Mouse (Mus musculus): ENCODE results near the gene Slc27a1. TPM values are rescaled to one million over a fixed set of nuclear protein-coding genes. Genes with fewer than 3 reads are reported as not detected.

Slc27a1 gene
- polyA plus RNA-seq, 1 experiment from 2014 or later = 46.5 TPM

GRCm38 (mm10) chr8:71572847-71573633 is 4.4 kb downstream of the Slc27a1 start:
- Histone ChIP-seq H3K36me3 (no peaks in the 10 kb centered on the region), H3K9me3 (no peaks in the 10 kb centered on the region), H3K27me3 (replicated peaks) (peaks cover 10% of the 10 kb centered on the region), H3K4me3 (no peak overlapping the region), H3K4me1 (peaks cover 28% of the 10 kb centered on the region), H3K9ac (0 out of 2 replicates have a peak overlapping the region, but pooled peaks have one; percentile 8), H3K27ac (no peak overlapping the region; the same call in 1 of the 2 replicates), H3K4me2 (replicated peaks) (peak overlapping the region; percentile 89)
- ATAC-seq (ENCODE audit: low FRiP score, low read depth) = no peak
- 76% methylated on average over 9 of the region's 9 CpGs for WGBS

- WGBS = 78% methylated on average over 7 of the region's 7 CpGs
- H3K36me3 ChIP-seq = peaks cover 2% of the 10 kb centered on the region; the same call in 1 of the 2 replicates
Measured at GRCm38 (mm10) chr8:71574426-71574825, 5.7 kb downstream of the Slc27a1 start.

GRCm38 (mm10) chr8:71575020-71575419 is 6.3 kb downstream of the Slc27a1 start:
- ATAC-seq (ENCODE audit: low FRiP score, low read depth) = no peak
- Histone ChIP-seq H3K9me3 (no peaks in the 10 kb centered on the region), H3K4me2 (replicated peaks) (no peak overlapping the region), H3K27me3 (replicated peaks) (no peaks in the 10 kb centered on the region), H3K4me1 (peaks cover 20% of the 10 kb centered on the region), H3K36me3 (peaks cover 7% of the 10 kb centered on the region; the same call in 1 of the 2 replicates), H3K4me3 (no peak overlapping the region), H3K9ac (no peak overlapping the region), H3K27ac (no peak overlapping the region)
- 81% methylated on average over 1 of the region's 1 CpGs for WGBS

More at GRCm38 (mm10) chr8:71574426-71574825, 5.7 kb downstream of the Slc27a1 start:
- no peaks in the 10 kb centered on the region for H3K27me3 ChIP-seq (replicated peaks)
- H3K4me3 ChIP-seq = no peak overlapping the region
- H3K27ac ChIP-seq = no peak overlapping the region
- H3K4me1 ChIP-seq = peaks cover 20% of the 10 kb centered on the region
- H3K9ac ChIP-seq = no peak overlapping the region
- H3K9me3 ChIP-seq = no peaks in the 10 kb centered on the region
- no peak for ATAC-seq (ENCODE audit: low FRiP score, low read depth)
- no peak overlapping the region for H3K4me2 ChIP-seq (replicated peaks)

DNA sequence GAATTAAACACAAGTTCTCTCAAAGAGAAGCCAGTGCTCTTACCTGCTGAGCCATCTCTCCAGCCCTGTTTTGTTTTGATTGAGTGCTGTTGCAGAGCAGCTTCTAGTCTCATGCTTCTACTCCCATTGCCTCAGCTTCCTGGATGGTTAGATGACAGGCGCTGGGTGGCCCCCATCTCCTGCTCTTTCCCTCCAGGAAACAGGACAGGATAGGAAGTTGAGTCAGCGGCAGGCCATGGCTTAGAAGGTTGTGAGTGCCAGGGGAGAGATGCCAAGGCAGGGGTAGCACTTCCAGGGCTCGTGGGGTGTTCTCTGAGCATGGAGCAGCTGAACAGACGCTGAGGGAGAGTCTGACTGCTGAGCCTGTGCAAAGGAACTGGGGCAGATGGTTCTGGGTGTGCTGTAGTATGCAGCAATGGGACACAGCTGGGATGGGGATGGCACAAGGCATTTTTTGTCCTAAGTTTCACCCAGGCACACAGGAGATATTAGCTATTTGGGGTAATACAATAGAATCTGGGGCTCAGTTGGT is 9.2 kb downstream of the Slc27a1 start:
- no peak overlapping the region for H3K27ac ChIP-seq
- 82% methylated on average over 4 of the region's 4 CpGs for WGBS

DNA sequence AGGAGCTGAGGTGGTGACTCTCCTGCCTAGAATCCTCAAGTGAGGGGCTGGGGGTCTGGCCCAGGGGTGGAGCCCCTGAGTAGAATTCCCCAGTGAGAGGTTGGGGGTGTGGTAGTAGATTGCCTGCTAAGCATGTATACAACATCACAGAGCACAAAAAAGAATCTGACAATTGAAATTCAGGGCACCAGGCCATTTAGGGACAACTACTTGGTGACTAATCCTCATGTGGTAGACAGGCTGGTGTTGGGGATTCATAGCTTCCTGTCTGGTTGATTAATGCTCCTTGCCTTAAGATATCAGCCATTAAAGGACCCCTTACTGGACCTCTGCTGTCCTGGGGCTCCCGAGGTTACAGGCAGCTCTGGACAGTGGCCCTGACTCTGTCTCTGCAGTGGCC is 10.3 kb downstream of the Slc27a1 start:
- Histone ChIP-seq H3K36me3 (peaks cover 18% of the 10 kb centered on the region), H3K9me3 (no peaks in the 10 kb centered on the region), H3K4me1 (no peaks in the 10 kb centered on the region), H3K9ac (no peak overlapping the region), H3K27me3 (replicated peaks) (no peaks in the 10 kb centered on the region), H3K27ac (no peak overlapping the region), H3K4me3 (no peak overlapping the region), H3K4me2 (replicated peaks) (no peak overlapping the region)
- WGBS = 82% methylated on average over 1 of the region's 1 CpGs
- ATAC-seq (ENCODE audit: low FRiP score, low read depth) = no peak

More for the DNA sequence above, 9.2 kb downstream of the Slc27a1 start:
- no peak overlapping the region for H3K9ac ChIP-seq
- no peaks in the 10 kb centered on the region for H3K27me3 ChIP-seq (replicated peaks)
- no peak overlapping the region for H3K4me2 ChIP-seq (replicated peaks)
- 0 out of 2 replicates have a peak, but pooled peaks cover 5% of the 10 kb centered on the region for H3K4me1 ChIP-seq
- H3K9me3 ChIP-seq = no peaks in the 10 kb centered on the region
- no peak for ATAC-seq (ENCODE audit: low FRiP score, low read depth)
- no peak overlapping the region for H3K4me3 ChIP-seq
- H3K36me3 ChIP-seq = peaks cover 15% of the 10 kb centered on the region

DNA sequence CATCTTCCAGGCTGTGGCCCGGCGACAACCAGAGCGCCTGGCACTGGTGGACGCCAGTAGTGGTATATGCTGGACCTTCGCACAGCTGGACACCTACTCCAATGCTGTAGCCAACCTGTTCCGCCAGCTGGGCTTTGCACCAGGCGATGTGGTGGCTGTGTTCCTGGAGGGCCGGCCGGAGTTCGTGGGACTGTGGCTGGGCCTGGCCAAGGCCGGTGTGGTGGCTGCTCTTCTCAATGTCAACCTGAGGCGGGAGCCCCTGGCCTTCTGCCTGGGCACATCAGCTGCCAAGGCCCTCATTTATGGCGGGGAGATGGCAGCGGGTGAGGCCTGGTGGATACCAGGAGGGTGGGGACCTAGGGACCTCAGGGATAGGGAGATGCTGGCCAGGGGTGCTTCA is 10.8 kb downstream of the Slc27a1 start:
- ATAC-seq (ENCODE audit: low FRiP score, low read depth) = no peak

DNA sequence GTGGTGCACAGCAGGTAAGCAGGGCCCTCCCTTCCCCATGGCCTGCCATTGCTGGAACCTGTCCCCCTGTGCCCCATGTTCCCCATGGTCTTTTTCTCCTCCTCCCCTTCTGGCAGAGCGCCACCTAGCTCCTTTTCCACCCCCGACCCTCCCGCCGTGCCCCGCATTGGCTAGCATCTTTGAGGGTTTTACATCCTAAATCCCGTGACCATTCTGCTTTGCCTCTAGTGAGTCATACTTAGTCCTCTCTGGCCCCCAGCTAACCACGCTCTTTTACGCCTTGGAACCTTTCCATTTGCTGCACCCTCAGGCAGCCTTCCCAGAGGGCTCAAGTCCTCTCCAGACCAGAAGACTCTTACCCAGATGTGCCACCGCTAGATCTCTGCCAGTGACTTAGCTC is 11.5 kb downstream of the Slc27a1 start:
- no peak for ATAC-seq (ENCODE audit: low FRiP score, low read depth)
- H3K9me3 ChIP-seq = no peaks in the 10 kb centered on the region

More for the DNA sequence above, 10.8 kb downstream of the Slc27a1 start:
- 89% methylated on average over 14 of the region's 14 CpGs for WGBS
- H3K9ac ChIP-seq = no peak overlapping the region
- H3K27ac ChIP-seq = no peak overlapping the region
- no peaks in the 10 kb centered on the region for H3K9me3 ChIP-seq
- no peaks in the 10 kb centered on the region for H3K27me3 ChIP-seq (replicated peaks)
- H3K4me1 ChIP-seq = no peaks in the 10 kb centered on the region
- peaks cover 22% of the 10 kb centered on the region for H3K36me3 ChIP-seq
- H3K4me3 ChIP-seq = no peak overlapping the region
- no peak overlapping the region for H3K4me2 ChIP-seq (replicated peaks)

GRCm38 (mm10) chr8:71586891-71587290 is 18.2 kb downstream of the Slc27a1 start:
- 89% methylated on average over 2 of the region's 2 CpGs for WGBS
- H3K9ac ChIP-seq = no peak overlapping the region
- H3K27ac ChIP-seq = no peak overlapping the region
- H3K4me1 ChIP-seq = peaks cover 13% of the 10 kb centered on the region
- H3K4me3 ChIP-seq = no peak overlapping the region
- H3K27me3 ChIP-seq (replicated peaks) = no peaks in the 10 kb centered on the region
- H3K9me3 ChIP-seq = no peaks in the 10 kb centered on the region
- H3K36me3 ChIP-seq = peaks cover 35% of the 10 kb centered on the region
- H3K4me2 ChIP-seq (replicated peaks) = no peak overlapping the region
- ATAC-seq (ENCODE audit: low FRiP score, low read depth) = peak; percentile 21; the same call in 1 of the 2 replicates

More for the DNA sequence above, 11.5 kb downstream of the Slc27a1 start:
- WGBS = 36% methylated on average over 9 of the region's 9 CpGs
- Histone ChIP-seq H3K27ac (no peak overlapping the region), H3K4me2 (replicated peaks) (no peak overlapping the region), H3K9ac (no peak overlapping the region), H3K4me1 (no peaks in the 10 kb centered on the region), H3K4me3 (no peak overlapping the region), H3K27me3 (replicated peaks) (no peaks in the 10 kb centered on the region), H3K36me3 (peaks cover 30% of the 10 kb centered on the region)

DNA sequence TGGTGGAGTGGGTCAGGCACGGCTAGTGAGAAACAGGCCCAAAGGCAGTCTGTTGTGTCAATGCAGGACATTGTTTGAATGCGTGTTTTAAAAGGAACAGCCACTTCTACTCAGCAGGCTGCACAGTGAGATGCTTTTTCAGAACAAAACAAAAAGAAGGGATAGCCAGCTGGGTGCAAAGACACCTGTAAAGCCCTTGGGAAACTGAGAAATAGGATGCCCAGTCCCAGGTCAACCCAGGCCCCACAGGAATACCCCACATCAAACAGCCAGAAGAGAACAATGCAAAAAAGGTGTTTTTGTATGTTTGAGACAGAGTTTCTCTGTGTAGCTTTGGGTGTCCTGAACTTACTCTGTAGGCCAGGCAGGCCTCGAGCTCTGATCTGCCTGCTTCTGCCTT is 20.1 kb downstream of the Slc27a1 start:
- Histone ChIP-seq H3K9ac (no peak overlapping the region), H3K27me3 (replicated peaks) (no peaks in the 10 kb centered on the region), H3K4me2 (replicated peaks) (no peak overlapping the region), H3K27ac (no peak overlapping the region), H3K36me3 (peaks cover 35% of the 10 kb centered on the region), H3K4me3 (no peak overlapping the region), H3K9me3 (no peaks in the 10 kb centered on the region), H3K4me1 (peaks cover 26% of the 10 kb centered on the region)
- WGBS = 73% methylated on average over 3 of the region's 3 CpGs
- ATAC-seq (ENCODE audit: low FRiP score, low read depth) = no peak

- Histone ChIP-seq H3K4me2 (replicated peaks) (peak overlapping the region; percentile 96), H3K27ac (no peak overlapping the region), H3K27me3 (replicated peaks) (no peaks in the 10 kb centered on the region), H3K4me3 (peak overlapping the region; percentile 78), H3K9me3 (no peaks in the 10 kb centered on the region), H3K9ac (peak overlapping the region; percentile 94), H3K36me3 (peaks cover 17% of the 10 kb centered on the region; the same call in 1 of the 2 replicates), H3K4me1 (peaks cover 29% of the 10 kb centered on the region)
- 37% methylated on average over 5 of the region's 5 CpGs for WGBS
- no peak for ATAC-seq (ENCODE audit: low FRiP score, low read depth)
Measured at GRCm38 (mm10) chr8:71591017-71591416, 22.3 kb downstream of the Slc27a1 start.

DNA sequence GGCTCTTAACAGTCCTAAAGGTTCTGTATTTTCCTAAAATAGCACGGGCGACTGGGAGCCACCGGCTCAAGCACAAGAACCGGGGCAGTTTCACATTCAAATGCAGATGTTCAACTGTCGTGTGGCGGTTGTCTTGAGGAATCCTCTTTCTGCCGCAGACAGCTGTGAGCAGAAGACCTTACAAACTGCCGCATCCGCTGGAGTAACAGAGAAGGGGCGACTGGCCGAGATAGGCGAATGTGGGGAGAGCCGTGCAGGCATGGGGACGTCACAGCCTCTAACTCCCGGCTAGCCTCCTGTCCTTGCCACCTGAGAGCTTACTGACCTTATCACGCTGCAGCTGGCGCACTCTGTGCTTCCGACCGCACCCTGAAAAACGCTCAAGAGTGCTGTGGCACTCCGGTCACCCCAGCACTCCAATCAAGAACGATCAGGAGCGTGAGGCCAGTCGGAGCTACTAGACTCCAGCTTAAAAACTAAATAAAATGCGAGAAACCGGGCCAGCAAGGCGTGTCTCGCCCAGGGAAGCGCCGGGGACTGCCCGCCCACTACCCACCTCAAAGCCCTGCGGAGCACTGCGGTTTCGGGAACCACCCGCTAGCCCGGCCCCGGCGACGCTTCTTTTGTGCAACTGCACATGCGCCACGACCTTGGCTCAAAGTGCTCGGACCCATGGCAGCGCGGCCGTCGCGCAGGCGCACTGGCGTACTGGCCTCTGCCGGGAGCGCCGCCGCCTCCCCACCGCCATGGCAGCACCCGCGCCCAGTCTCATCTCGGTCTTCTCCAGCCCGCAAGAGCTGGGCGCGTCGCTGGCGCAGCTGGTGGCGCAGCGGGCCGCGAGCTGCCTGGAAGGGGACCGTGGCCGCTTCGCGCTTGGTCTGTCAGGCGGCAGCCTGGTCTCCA is 23.0 kb downstream of the Slc27a1 start, which contains the start of gene Pgls:
Pgls (plus strand) TSS at position 706 of the 903 bp plus-strand sequence.
- peaks cover 13% of the 10 kb centered on the region; the same call in 1 of the 2 replicates for H3K36me3 ChIP-seq
- H3K27ac ChIP-seq = peak within 1 kb of the TSS; percentile 95
- no peaks in the 10 kb centered on the region for H3K9me3 ChIP-seq
- ATAC-seq (ENCODE audit: low FRiP score, low read depth) = peak; percentile 89
- H3K9ac ChIP-seq = peak within 1 kb of the TSS; percentile 94
- peak within 1 kb of the TSS; percentile 96 for H3K4me2 ChIP-seq (replicated peaks)
- H3K27me3 ChIP-seq (replicated peaks) = no peaks in the 10 kb centered on the region
- H3K4me1 ChIP-seq = peaks cover 29% of the 10 kb centered on the region
- H3K4me3 ChIP-seq = peak within 1 kb of the TSS; percentile 78
- WGBS = under 1% methylated on average over 71 of the region's 71 CpGs

Measured in neural tube, embryonic 12.5 days (tissue).